Mouse (Mus musculus) frontal cortex, adult 2 months (tissue): ENCODE measurements at regions not wholly inside any gene's neighbourhood (a gene's known extent, or its start where the extent isn't known, plus 50 kb on each side); places are given as distances from the start of the nearest gene placed in this dataset.
A peak's percentile ranks its signal among the peaks of the same experiment; 100 is the strongest.

Experiments used
- DNase-seq, 2 experiments: peaks; one replicate each; pipeline ENCODE4 v3.0.0; 2022; ENCODE audit warnings: low spot score in 1 of 2; ENCODE audit errors: extremely low spot score in 1 of 2

- no peak for DNase-seq
These were observed 229.0 kb downstream of the Mtx2 start for GRCm38 (mm10) chr2:75054474-75055186.

- DNase-seq: peak in 1 of 2 experiments; percentile 74
These were observed 229.6 kb downstream of the Mtx2 start for GRCm38 (mm10) chr2:75055187-75055543.

DNA sequence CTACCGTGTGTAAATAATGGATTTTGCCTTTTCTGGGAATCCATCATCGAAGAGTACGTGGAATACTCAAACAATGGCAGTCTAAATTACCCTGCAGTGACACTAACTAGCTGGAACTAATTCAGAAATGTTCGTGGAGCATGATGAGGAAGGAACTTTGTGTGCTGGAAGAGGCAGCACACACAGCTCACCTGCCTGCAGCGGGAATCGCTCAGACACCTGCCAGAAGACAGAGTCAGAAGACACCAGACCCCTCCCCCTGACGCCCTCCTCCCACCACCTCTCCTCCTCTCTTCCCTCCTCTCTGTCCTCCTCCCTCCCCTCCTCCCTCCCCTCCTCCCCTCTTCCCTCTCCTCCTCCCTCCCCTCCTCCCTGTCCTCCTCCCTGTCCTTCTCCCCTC lies 235.4 kb downstream of the Mtx2 start:
- DNase-seq: no peak

DNA sequence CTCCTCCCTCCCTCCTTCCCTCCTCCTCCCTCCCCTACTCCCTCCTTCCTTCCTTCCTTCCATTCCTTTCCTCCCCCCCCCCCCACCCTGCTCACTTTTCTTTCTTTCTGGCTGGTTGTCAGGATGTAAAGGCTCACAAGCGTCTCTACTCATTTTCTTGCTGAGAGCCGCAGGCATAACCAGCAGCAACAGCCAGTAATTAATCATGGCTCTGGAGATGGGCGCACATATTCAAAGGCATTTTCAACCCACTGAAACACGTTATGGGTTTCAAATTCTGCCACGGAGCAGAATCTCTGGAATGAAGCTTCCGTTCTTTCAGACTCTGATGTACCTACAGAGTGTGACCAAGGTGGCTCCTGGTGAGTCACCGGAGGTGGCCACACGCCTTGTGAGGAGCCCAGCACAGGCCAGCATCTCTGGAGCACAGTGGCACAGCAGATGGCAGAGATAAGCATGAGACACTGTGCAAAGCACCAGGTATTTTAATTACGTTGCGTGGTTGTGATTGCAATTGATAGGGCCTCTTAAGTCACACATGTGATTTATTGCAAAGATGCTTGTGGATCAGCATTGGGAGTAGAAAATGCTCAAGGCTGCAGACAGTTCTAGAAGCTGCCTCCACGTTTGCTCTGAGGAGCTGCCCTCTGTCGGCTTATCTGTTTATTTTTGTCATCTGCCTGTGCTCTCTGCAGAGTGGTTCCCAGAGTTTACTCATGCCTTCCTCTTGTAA lies 236.0 kb downstream of the Mtx2 start:
- DNase-seq: no peak

DNA sequence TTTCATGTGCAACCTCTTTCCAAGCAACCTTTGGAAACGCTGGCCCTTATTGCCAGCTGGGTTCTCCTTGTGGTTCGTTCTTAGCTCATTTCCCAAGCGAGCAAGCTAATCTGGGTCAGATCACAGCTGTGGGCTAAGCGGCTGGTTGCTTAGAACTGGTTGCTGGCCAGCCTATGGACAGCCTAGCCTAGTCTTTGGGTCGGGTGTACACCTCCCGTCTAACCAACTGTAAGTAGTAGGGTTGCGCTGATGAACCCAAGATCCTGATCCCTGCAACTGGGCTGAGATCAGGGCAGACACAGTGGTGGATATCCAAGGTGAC lies 236.5 kb downstream of the Mtx2 start:
- no peak for DNase-seq

DNA sequence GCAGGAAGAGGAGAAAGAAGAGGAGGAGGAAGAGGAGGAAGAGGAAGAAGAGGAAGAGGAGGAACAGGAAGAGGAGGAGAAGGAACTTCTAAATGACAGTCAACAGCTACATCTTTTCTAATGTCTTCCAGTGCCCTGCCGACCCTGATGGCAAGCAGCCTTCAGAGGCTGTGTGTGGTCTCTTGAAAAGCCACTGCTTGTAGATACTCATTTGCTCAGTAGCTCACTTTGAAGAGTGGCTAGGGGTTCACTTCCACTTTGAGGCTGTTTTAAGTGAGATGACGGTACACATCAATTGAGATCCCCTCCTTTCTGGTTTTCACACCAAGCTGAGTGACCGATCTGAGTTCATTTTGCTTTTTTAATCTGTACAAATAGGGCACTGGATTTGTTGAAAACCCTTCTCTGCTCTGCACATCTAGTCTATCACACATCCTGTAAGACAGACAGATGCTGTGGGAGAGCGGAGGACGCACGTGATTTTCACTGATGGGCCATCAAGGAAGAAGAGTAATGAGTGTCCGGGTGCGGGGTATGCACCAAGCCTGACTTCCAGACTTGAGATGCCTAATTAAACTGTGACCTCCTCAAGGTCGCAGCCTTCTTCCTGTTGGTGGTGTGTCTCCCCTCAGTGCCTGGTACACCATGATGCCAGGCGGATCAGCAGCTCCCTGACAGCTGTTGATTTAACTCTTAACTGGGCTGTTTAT lies 239.0 kb downstream of the Mtx2 start:
- no peak for DNase-seq

GRCm38 (mm10) chr2:75065304-75065703 lies 239.7 kb downstream of the Mtx2 start:
- DNase-seq: no peak

DNA sequence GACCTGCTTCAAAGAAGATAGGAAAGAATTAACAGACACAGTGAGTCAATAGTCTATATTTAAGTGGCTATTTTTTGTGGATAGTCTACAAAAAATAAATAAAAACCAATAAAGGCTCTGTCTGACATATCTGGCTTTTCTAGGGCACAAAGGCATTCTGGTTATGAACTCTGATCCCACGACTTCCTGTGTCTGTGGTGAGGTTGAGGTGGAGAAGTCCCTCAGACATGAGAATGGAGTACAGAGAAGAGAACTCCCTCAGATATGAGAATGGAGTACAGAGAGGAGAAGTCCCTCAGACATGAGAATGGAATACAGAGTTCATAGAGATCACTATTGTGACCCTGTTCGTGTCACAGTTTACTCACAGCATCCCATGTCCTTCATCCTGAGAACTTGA lies 243.7 kb downstream of the Mtx2 start:
- DNase-seq: no peak

DNA sequence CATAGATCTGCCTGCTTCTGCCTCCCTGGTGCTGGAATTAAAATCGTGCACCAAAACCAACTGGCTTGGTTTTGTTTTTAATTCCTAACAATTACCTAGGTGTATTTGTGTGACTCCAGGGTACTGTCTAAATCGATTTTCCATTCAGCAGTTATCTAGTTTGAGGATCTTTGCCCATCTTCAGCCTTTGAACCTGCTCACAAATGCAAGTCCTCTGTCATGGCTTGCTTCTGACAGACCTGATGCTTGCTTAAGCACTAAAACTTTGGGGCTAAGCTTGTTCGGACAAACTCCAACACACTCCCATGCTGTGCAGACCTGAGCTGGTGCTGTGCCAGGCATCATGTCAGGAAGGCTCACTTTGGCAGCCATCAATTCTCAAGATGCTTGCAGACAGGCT lies 246.4 kb downstream of the Mtx2 start:
- DNase-seq: no peak

- no peak for DNase-seq
These were observed 246.9 kb downstream of the Mtx2 start for GRCm38 (mm10) chr2:75072471-75072870.

- DNase-seq: no peak
These were observed 247.6 kb downstream of the Mtx2 start for GRCm38 (mm10) chr2:75073178-75073577.

GRCm38 (mm10) chr2:75087164-75087563 lies 261.6 kb downstream of the Mtx2 start:
- no peak for DNase-seq

- DNase-seq: no peak
These were observed 263.6 kb downstream of the Mtx2 start for GRCm38 (mm10) chr2:75089186-75089585.

DNA sequence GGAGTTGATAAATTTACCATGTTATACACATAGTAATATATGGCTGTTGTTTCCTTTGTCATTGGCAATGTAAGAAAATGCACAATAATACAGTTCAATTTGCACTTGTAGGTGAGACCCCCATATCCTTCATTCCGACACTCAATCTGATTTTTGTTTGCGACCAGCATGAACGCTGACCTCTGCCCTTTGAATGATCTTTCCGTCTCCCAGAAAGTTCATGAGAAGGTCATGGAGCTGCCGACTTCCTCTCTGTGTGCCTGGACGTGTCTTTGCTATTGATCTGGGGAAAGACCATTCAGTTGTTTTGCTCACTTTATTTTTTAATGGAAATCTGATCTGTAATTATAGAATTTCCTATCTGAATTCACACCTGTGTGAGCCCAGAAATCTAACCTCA lies 264.0 kb downstream of the Mtx2 start:
- DNase-seq: no peak

- DNase-seq: no peak
These were observed 264.8 kb downstream of the Mtx2 start for GRCm38 (mm10) chr2:75090439-75090838.

GRCm38 (mm10) chr2:75101501-75101900 lies 275.9 kb downstream of the Mtx2 start:
- no peak for DNase-seq

GRCm38 (mm10) chr2:75112751-75113150 lies 287.1 kb downstream of the Mtx2 start:
- DNase-seq: no peak

DNA sequence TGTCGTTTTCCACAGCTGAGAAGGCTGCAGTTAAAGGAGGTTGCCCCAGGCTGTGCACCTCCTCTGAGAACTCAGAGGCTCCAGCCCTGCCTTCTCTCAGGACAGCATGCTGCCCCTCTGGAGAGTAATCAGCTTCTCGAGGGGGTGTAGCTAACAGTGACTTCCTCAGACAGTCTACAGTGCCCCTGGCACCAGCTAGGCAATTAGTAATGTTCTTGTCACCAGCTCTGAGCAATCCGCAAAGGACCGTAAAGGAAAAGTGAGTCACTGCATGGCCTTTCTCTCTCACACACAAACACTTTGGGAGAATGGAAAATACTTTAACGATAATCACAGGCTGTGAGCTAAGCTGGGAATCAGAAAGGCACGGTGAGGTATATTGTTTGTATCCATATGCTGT lies 288.8 kb downstream of the Mtx2 start:
- DNase-seq: no peak

DNA sequence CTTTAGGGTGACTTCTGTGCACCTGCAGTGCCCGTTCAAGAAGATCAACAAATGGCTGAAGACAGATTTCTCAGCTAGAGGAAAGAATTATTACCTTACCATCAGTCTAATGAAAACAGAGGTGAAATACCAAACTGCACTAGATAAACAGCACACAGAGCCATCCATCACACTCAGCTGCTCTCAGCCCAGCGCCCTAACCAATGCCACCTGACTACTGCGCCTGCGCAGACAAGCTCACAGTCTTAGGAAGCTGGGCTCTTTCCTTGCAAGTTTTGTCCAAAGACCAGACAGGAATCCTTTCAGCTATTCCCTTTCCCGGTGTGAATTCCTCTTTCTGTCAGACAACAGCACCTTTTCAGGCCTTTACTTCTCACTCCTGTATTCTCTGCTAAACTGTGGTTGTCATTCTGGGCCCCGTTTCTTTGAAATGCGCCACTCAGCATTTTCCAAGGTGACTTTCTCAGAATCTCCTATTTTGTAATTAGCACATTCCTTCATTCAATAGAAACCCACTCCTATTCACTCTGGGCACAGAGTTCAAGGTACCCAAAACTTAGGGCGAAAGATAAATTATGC lies 292.8 kb downstream of the Mtx2 start:
- no peak for DNase-seq

GRCm38 (mm10) chr2:75119599-75119998 lies 294.0 kb downstream of the Mtx2 start:
- DNase-seq: no peak

- DNase-seq: no peak
These were observed 307.9 kb downstream of the Mtx2 start for GRCm38 (mm10) chr2:75133298-75134080.
